Mouse (Mus musculus): ENCODE measurements around the gene Oxct2b. TPM values are rescaled to one million over a fixed set of nuclear protein-coding genes. Genes with fewer than 3 reads are reported as not detected.

The Oxct2b gene
- 0.07 TPM in 1 of 2 replicates, not detected in the other for polyA plus RNA-seq (2012; rRNA removed; ENCODE audit: low replicate concordance)

GRCm38 (mm10) chr4:123116011-123116410 lies at the start of gene Oxct2b:
Oxct2b (plus strand) TSS chr4:123116266.

GRCm38 (mm10) chr4:123104651-123105450 lies 11.2 kb upstream of the Oxct2b start, which contains the start of gene Bmp8b:
Bmp8b (plus strand) TSS chr4:123105165.

GRCm38 (mm10) chr4:123139513-123140154 lies 23.6 kb downstream of the Oxct2b start, which contains the start of gene Ppie:
Ppie (minus strand) TSS chr4:123139951.

Other genes starting within 250 kb of the Oxct2b start
- gene Cap1, start 230.2 kb upstream of the Oxct2b start, polyA plus RNA-seq (2012; rRNA removed; ENCODE audit: low replicate concordance) = 88.0 and 120 TPM in 2 replicates
- 16.9 and 31.4 TPM in 2 replicates for gene Mfsd2a, start 155.1 kb upstream of the Oxct2b start, polyA plus RNA-seq (2012; rRNA removed; ENCODE audit: low replicate concordance)
- gene Mycl, start 120.6 kb upstream of the Oxct2b start, polyA plus RNA-seq (2012; rRNA removed; ENCODE audit: low replicate concordance) = 22.7 and 23.3 TPM in 2 replicates
- gene Trit1, start 99.7 kb upstream of the Oxct2b start, polyA plus RNA-seq (2012; rRNA removed; ENCODE audit: low replicate concordance) = 7.5 and 9.3 TPM in 2 replicates
- gene Bmp8b, start 11.1 kb upstream of the Oxct2b start, polyA plus RNA-seq (2012; rRNA removed; ENCODE audit: low replicate concordance) = 0.31 and 0.50 TPM in 2 replicates
- gene Ppie, start 23.7 kb downstream of the Oxct2b start, polyA plus RNA-seq (2012; rRNA removed; ENCODE audit: low replicate concordance) = 12.7 and 15.0 TPM in 2 replicates
- 0.27 and 0.92 TPM in 2 replicates for gene Hpcal4, start 67.0 kb downstream of the Oxct2b start, polyA plus RNA-seq (2012; rRNA removed; ENCODE audit: low replicate concordance)
- 0.38 and 2.9 TPM in 2 replicates for gene Nt5c1a, start 85.2 kb downstream of the Oxct2b start, polyA plus RNA-seq (2012; rRNA removed; ENCODE audit: low replicate concordance)
- 5.7 and 7.5 TPM in 2 replicates for gene Heyl, start 117.3 kb downstream of the Oxct2b start, polyA plus RNA-seq (2012; rRNA removed; ENCODE audit: low replicate concordance)
- gene Pabpc4, start 146.1 kb downstream of the Oxct2b start, polyA plus RNA-seq (2012; rRNA removed; ENCODE audit: low replicate concordance) = 129 and 203 TPM in 2 replicates
- gene Oxct2a, start 207.4 kb downstream of the Oxct2b start, polyA plus RNA-seq (2012; rRNA removed; ENCODE audit: low replicate concordance) = 0.13 and 0.43 TPM in 2 replicates
- 1.9 and 5.4 TPM in 2 replicates for gene Bmp8a, start 227.0 kb downstream of the Oxct2b start, polyA plus RNA-seq (2012; rRNA removed; ENCODE audit: low replicate concordance)